Mouse (Mus musculus) heart, embryonic 14.5 days (tissue): ENCODE results near the gene Bak1. TPM values are rescaled to one million over a fixed set of nuclear protein-coding genes. Genes with fewer than 3 reads are reported as not detected.

ENCODE experiments used
- ATAC-seq: fragments of 200-750 bp; cut with Nextera tagmentation; 2 replicates; pipeline ENCODE4 v1.8.0; 2017; ENCODE audit warnings: low read depth, moderate TSS enrichment; ENCODE audit not compliant: insufficient number of reproducible peaks, insufficient read depth, low FRiP score
- H3K27ac ChIP-seq, 2 experiments: fragments of 200-500 bp in 1 of 2; fragments of 300-500 bp in 1 of 2; sonication (generic) in 1 of 2; replicated peaks in 1 of 2; 2 replicates each; pipeline ENCODE4 v1.5.1; 2012 to 2014; ENCODE audit warnings: low read depth in 2 of 2, low read length in 2 of 2, control low read depth in 1 of 2, mild to moderate bottlenecking in 1 of 2, mixed read lengths in 1 of 2; ENCODE audit not compliant: control insufficient read depth in 1 of 2, insufficient read depth in 1 of 2
- H3K27me3 ChIP-seq: fragments of 300-500 bp; sonication (generic); 2 replicates; pipeline ENCODE4 v1.6.1; 2014; ENCODE audit warnings: mild to moderate bottlenecking, low read length, control low read depth; ENCODE audit not compliant: control insufficient read depth, insufficient read depth
- H3K36me3 ChIP-seq: fragments of 300-500 bp; sonication (generic); 2 replicates; pipeline ENCODE4 v1.6.1; 2014; ENCODE audit warnings: mild to moderate bottlenecking, control low read depth, low read length, mixed read lengths; ENCODE audit not compliant: control insufficient read depth, insufficient read depth
- H3K4me1 ChIP-seq, 2 experiments: fragments of 200-500 bp in 1 of 2; fragments of 300-500 bp in 1 of 2; sonication (generic) in 1 of 2; 2 replicates each; pipeline ENCODE4 v1.6.1; 2012 to 2014; ENCODE audit warnings: low read length in 2 of 2, control low read depth in 1 of 2, mixed read lengths in 1 of 2; ENCODE audit not compliant: control insufficient read depth in 2 of 2, insufficient read depth in 2 of 2
- H3K4me2 ChIP-seq: fragments of 300-500 bp; sonication (generic); 2 replicates; pipeline ENCODE4 v1.6.1; 2014; ENCODE audit warnings: mild to moderate bottlenecking, low read length
- H3K4me3 ChIP-seq, 2 experiments: fragments of 200-500 bp in 1 of 2; fragments of 300-500 bp in 1 of 2; sonication (generic) in 1 of 2; 2 replicates each; pipeline ENCODE4 v1.5.1; 2012 to 2014; ENCODE audit warnings: low read length in 2 of 2, mild to moderate bottlenecking in 2 of 2, control low read depth in 1 of 2, low read depth in 1 of 2, moderate library complexity in 1 of 2; ENCODE audit not compliant: control insufficient read depth in 1 of 2, insufficient read depth in 1 of 2
- H3K9ac ChIP-seq: fragments of 300-500 bp; sonication (generic); 2 replicates; pipeline ENCODE4 v1.6.1; 2014; ENCODE audit warnings: mild to moderate bottlenecking, low read length
- H3K9me3 ChIP-seq: fragments of 300-500 bp; sonication (generic); 2 replicates; pipeline ENCODE4 v1.6.1; 2016; ENCODE audit warnings: low read length, control low read depth; ENCODE audit not compliant: control insufficient read depth
- WGBS: fragments of 180-500 bp; shearing (Covaris S2); extraction: QIAGEN DNeasy Blood & Tissue Kit; methylation state at CpG from one replicate; pipeline ENCODE4 v1.1.7; 2014; 5-methylcytosine and 5-hydroxymethylcytosine counted together
- polyA plus RNA-seq: library from polyadenylated mRNA; unstranded; fragments of >200 nt; fragmentation: Nextera tagmentation; extraction: Ambion mirVana; gene quantifications from 2 replicates; pipeline ENCODE4 v1.2.1, GENCODE M21; 2014

Gene Bak1
- polyA plus RNA-seq, 1 experiment from 2014 or later = 10.5 TPM

GRCm38 (mm10) chr17:27062684-27063083 is 33.9 kb upstream of the Bak1 start:
- Histone ChIP-seq H3K4me3 (no peak overlapping the region), H3K36me3 (no peaks in the 10 kb centered on the region), H3K27me3 (no peaks in the 10 kb centered on the region; the same call in 1 of the 2 replicates), H3K9me3 (no peaks in the 10 kb centered on the region), H3K4me2 (no peak overlapping the region), H3K9ac (no peak overlapping the region), H3K27ac (no peak overlapping the region), H3K4me1 (peaks cover 9 to 14% of the 10 kb centered on the region in 2 experiments; a peak in 3 of 4 replicates)
- WGBS = 97% methylated on average over 7 of the region's 7 CpGs
- no peak for ATAC-seq

- WGBS = 88% methylated on average over 3 of the region's 3 CpGs
- no peak overlapping the region for H3K9ac ChIP-seq
- no peak overlapping the region for H3K4me3 ChIP-seq
- H3K9me3 ChIP-seq = no peaks in the 10 kb centered on the region
- H3K27ac ChIP-seq = no peak overlapping the region
- H3K27me3 ChIP-seq = no peaks in the 10 kb centered on the region; the same call in 1 of the 2 replicates
- no peak for ATAC-seq
- no peaks in the 10 kb centered on the region for H3K36me3 ChIP-seq
- peaks cover 12 to 14% of the 10 kb centered on the region in 2 experiments; a peak in 3 of 4 replicates for H3K4me1 ChIP-seq
- H3K4me2 ChIP-seq = no peak overlapping the region
These were observed 32.9 kb upstream of the Bak1 start for GRCm38 (mm10) chr17:27061727-27062126.

GRCm38 (mm10) chr17:27060698-27061097 is 31.9 kb upstream of the Bak1 start:
- H3K9ac ChIP-seq = no peak overlapping the region
- H3K36me3 ChIP-seq = no peaks in the 10 kb centered on the region
- no peaks in the 10 kb centered on the region for H3K9me3 ChIP-seq
- no peak overlapping the region for H3K4me3 ChIP-seq
- peaks cover 10 to 12% of the 10 kb centered on the region in 2 experiments; a peak in 3 of 4 replicates for H3K4me1 ChIP-seq
- WGBS = 83% methylated on average over 8 of the region's 8 CpGs
- H3K27me3 ChIP-seq = no peaks in the 10 kb centered on the region; the same call in 1 of the 2 replicates
- no peak overlapping the region for H3K4me2 ChIP-seq
- ATAC-seq = no peak
- no peak overlapping the region for H3K27ac ChIP-seq

GRCm38 (mm10) chr17:27057517-27058055 is 28.8 kb upstream of the Bak1 start:
- Histone ChIP-seq H3K9me3 (no peaks in the 10 kb centered on the region), H3K27me3 (no peaks in the 10 kb centered on the region; the same call in 1 of the 2 replicates), H3K4me3 (peak overlapping the region; percentile 54 to 59), H3K4me1 (peaks cover 0 to 5% of the 10 kb centered on the region in 2 experiments; a peak in 1 of 4 replicates), H3K4me2 (peak overlapping the region; percentile 90), H3K9ac (peak overlapping the region; percentile 76), H3K27ac (no peak overlapping the region), H3K36me3 (no peaks in the 10 kb centered on the region)
- 2% methylated on average over 24 of the region's 24 CpGs for WGBS
- peak; percentile 24 for ATAC-seq

GRCm38 (mm10) chr17:27056812-27057516 is 28.2 kb upstream of the Bak1 start, which contains the start of gene Itpr3:
Itpr3 (plus strand) TSS chr17:27057304.
- Histone ChIP-seq H3K27me3 (no peaks in the 10 kb centered on the region; the same call in 1 of the 2 replicates), H3K4me2 (peak within 1 kb of the TSS; percentile 90), H3K9me3 (no peaks in the 10 kb centered on the region), H3K36me3 (no peaks in the 10 kb centered on the region), H3K27ac (peak within 1 kb of the TSS; percentile 77 to 85), H3K4me1 (peaks cover 0 to 5% of the 10 kb centered on the region in 2 experiments; a peak in 1 of 4 replicates), H3K9ac (peak within 1 kb of the TSS; percentile 76), H3K4me3 (peak within 1 kb of the TSS; percentile 54 to 59)
- peak; percentile 59 for ATAC-seq
- WGBS = under 1% methylated on average over 64 of the region's 66 CpGs

GRCm38 (mm10) chr17:27056170-27056569 is 27.4 kb upstream of the Bak1 start:
- peak; percentile 63 for ATAC-seq

GRCm38 (mm10) chr17:27051514-27051913 is 22.7 kb upstream of the Bak1 start:
- WGBS = 29% methylated on average over 10 of the region's 11 CpGs

More at GRCm38 (mm10) chr17:27056170-27056569, 27.4 kb upstream of the Bak1 start:
- Histone ChIP-seq H3K27ac (peak overlapping the region; percentile 77 to 85), H3K27me3 (no peaks in the 10 kb centered on the region; the same call in 1 of the 2 replicates), H3K4me1 (peaks cover 5 to 8% of the 10 kb centered on the region in 2 experiments; a peak in 3 of 4 replicates), H3K36me3 (no peaks in the 10 kb centered on the region), H3K4me3 (peak overlapping the region; percentile 54 to 59), H3K9ac (peak overlapping the region; percentile 76), H3K9me3 (no peaks in the 10 kb centered on the region), H3K4me2 (peak overlapping the region; percentile 90)
- WGBS = under 1% methylated on average over 13 of the region's 13 CpGs

More at GRCm38 (mm10) chr17:27051514-27051913, 22.7 kb upstream of the Bak1 start:
- peak overlapping the region; percentile 47 for H3K4me2 ChIP-seq
- H3K36me3 ChIP-seq = no peaks in the 10 kb centered on the region
- H3K9me3 ChIP-seq = no peaks in the 10 kb centered on the region
- no peaks in the 10 kb centered on the region for H3K27me3 ChIP-seq
- H3K4me3 ChIP-seq = no peak overlapping the region
- H3K4me1 ChIP-seq = peaks cover 5 to 12% of the 10 kb centered on the region in 2 experiments; a peak in 3 of 4 replicates
- H3K27ac ChIP-seq = no peak overlapping the region
- ATAC-seq = no peak
- 0 out of 2 replicates have a peak overlapping the region, but pooled peaks have one; percentile 27 for H3K9ac ChIP-seq
